Mouse (Mus musculus): ENCODE results near the gene Spast. TPM values are rescaled to one million over a fixed set of nuclear protein-coding genes. Genes with fewer than 3 reads are reported as not detected.
A peak's percentile ranks its signal among the peaks of the same experiment; 100 is the strongest.
"Not testable (repeated sequence)": the region's sequence is repeated elsewhere in the genome, so short reads cannot be mapped to it uniquely, and the experiment has no call there.

The Spast gene
- 10 to 100 TPM; 32.2 to 37.9 TPM for total RNA-seq (2021)

GRCm38 (mm10) chr17:74338937-74339804, at the start of gene Spast:
TSS of gene Spast (plus strand) at chr17:74338987.
- intact Hi-C loops (cut with DNase I) = no loop called here
- DNase-seq = peak; percentile 81 to 85

GRCm38 (mm10) chr17:74290198-74290597, 48.6 kb upstream of the Spast start:
- intact Hi-C loops (cut with DNase I) = loop anchor here (5.0 kb wide), 1 partner anchor 43 kb away; no protein-coding TSS in a partner anchor
- DNase-seq = no peak

- intact Hi-C loops (cut with DNase I) = loop anchor here (5.0 kb wide), 1 partner anchor 44 kb away; no protein-coding TSS in a partner anchor
- peak in 1 of 2 experiments; percentile 15 for DNase-seq
These were observed 47.9 kb upstream of the Spast start for GRCm38 (mm10) chr17:74290869-74291268.

- no peak for DNase-seq
- intact Hi-C loops (cut with DNase I) = loop anchor here (2.0 to 5.0 kb wide), 2 partner anchors 44 to 97 kb away; no protein-coding TSS in a partner anchor
These were observed 47.0 kb upstream of the Spast start for GRCm38 (mm10) chr17:74291640-74292361.

- DNase-seq = peak in 1 of 2 experiments; percentile 53
- intact Hi-C loops (cut with DNase I) = loop anchor here (2.0 to 5.0 kb wide), 2 partner anchors 47 to 99 kb away; no protein-coding TSS in a partner anchor
These were observed 44.9 kb upstream of the Spast start for GRCm38 (mm10) chr17:74293687-74294425.

- DNase-seq = peak; percentile 84 to 90
- intact Hi-C loops (cut with DNase I) = loop anchor here (5.0 kb wide), 2 partner anchors 47 to 272 kb away; no protein-coding TSS in a partner anchor
These were observed 44.3 kb upstream of the Spast start for GRCm38 (mm10) chr17:74294426-74295025.

GRCm38 (mm10) chr17:74295026-74295970, 43.5 kb upstream of the Spast start, which contains the start of gene Memo1:
TSS of gene Memo1 (minus strand) at chr17:74295521.
- intact Hi-C loops (cut with DNase I) = loop anchor here (5.0 kb wide), 1 partner anchor 273 kb away; no protein-coding TSS in a partner anchor
- peak; percentile 89 to 90 for DNase-seq

- peak; percentile 32 to 52 for DNase-seq
- intact Hi-C loops (cut with DNase I) = loop anchor here (5.0 kb wide), 1 partner anchor 274 kb away; no protein-coding TSS in a partner anchor
These were observed 42.5 kb upstream of the Spast start for GRCm38 (mm10) chr17:74296076-74296823.

GRCm38 (mm10) chr17:74296991-74297390, 41.8 kb upstream of the Spast start:
- DNase-seq = not testable (repeated sequence)
- intact Hi-C loops (cut with DNase I) = loop anchor here (5.0 kb wide), 1 partner anchor 275 kb away; no protein-coding TSS in a partner anchor

GRCm38 (mm10) chr17:74300089-74300488, 38.7 kb upstream of the Spast start:
- no peak for DNase-seq
- intact Hi-C loops (cut with DNase I) = no loop called here

- intact Hi-C loops (cut with DNase I) = no loop called here
- DNase-seq = no peak
These were observed 34.7 kb upstream of the Spast start for GRCm38 (mm10) chr17:74304060-74304459.

GRCm38 (mm10) chr17:74305616-74306015, 33.2 kb upstream of the Spast start:
- no peak for DNase-seq
- intact Hi-C loops (cut with DNase I) = no loop called here

GRCm38 (mm10) chr17:74306021-74306420, 32.8 kb upstream of the Spast start:
- intact Hi-C loops (cut with DNase I) = no loop called here
- DNase-seq = no peak

GRCm38 (mm10) chr17:74315445-74316308, 23.1 kb upstream of the Spast start:
- intact Hi-C loops (cut with DNase I) = loop anchor here (5.0 kb wide), 1 partner anchor 77 kb away; no protein-coding TSS in a partner anchor
- DNase-seq = no peak

GRCm38 (mm10) chr17:74316309-74316863, 22.4 kb upstream of the Spast start:
- DNase-seq = peak; percentile 93
- intact Hi-C loops (cut with DNase I) = loop anchor here (5.0 kb wide), 1 partner anchor 76 kb away; no protein-coding TSS in a partner anchor

GRCm38 (mm10) chr17:74318721-74319120, 20.1 kb upstream of the Spast start:
- intact Hi-C loops (cut with DNase I) = loop anchor here (5.0 kb wide), 1 partner anchor 74 kb away; no protein-coding TSS in a partner anchor

More at GRCm38 (mm10) chr17:74318721-74319120, 20.1 kb upstream of the Spast start:
- no peak for DNase-seq

Measured in heart, postnatal 10 days (tissue).